Mouse (Mus musculus): ENCODE measurements around the gene Adamts17. TPM values are rescaled to one million over a fixed set of nuclear protein-coding genes. Genes with fewer than 3 reads are reported as not detected.

Gene Adamts17
- polyA plus RNA-seq, 2 experiments = 16.0 to 19.5 TPM

DNA sequence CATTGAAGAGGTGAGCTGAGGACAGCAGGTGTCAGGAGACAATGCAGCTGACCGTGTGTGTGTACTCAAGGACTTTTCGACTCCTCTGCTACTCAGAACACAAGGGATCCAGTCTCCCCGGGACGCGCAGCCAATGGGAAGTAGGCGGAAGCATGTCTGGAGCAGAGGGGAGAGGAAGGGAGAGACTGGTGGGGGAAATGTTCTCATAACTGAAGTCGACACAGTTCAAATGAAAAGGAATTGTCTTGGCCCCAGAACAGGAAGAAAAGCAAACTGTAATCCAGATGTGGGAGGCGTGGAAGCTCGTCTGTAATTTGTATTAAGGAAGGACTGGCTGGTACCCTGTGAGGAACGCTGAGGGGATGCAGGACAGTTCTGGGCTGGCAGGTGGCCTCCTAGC is 135.3 kb downstream of the Adamts17 start:
- Histone ChIP-seq H3K9me3 (ENCODE audit: control insufficient read depth, low read length) (no peaks in the 10 kb centered on the region), H3K4me3 (replicated peaks; ENCODE audit: low read length) (no peak overlapping the region), H3K36me3 (ENCODE audit: control insufficient read depth, insufficient read depth, low read length) (no peaks in the 10 kb centered on the region), H3K4me1 (ENCODE audit: control insufficient read depth, insufficient read depth, low read length) (peaks cover 12% of the 10 kb centered on the region), H3K27me3 (ENCODE audit: control insufficient read depth, insufficient read depth, low read length) (no peaks in the 10 kb centered on the region), H3K4me2 (replicated peaks; ENCODE audit: low read depth, low read length, severe bottlenecking) (no peak overlapping the region), H3K9ac (ENCODE audit: low read depth, low read length, severe bottlenecking) (no peak overlapping the region), H3K27ac (replicated peaks; ENCODE audit: low read depth, low read length) (no peak overlapping the region)
- no peak for DNase-seq (ENCODE audit: low spot score)
- TF ChIP-seq POLR2A (IDR thresholded peaks at IDR 0.05; ENCODE audit: borderline replicate concordance, extremely low read depth, insufficient read depth, insufficient read length) = no peak
- WGBS = 55% methylated on average over 10 of the region's 10 CpGs
- peak; percentile 53; the same call in 1 of the 2 replicates for ATAC-seq (ENCODE audit: low FRiP score, low read depth)

DNA sequence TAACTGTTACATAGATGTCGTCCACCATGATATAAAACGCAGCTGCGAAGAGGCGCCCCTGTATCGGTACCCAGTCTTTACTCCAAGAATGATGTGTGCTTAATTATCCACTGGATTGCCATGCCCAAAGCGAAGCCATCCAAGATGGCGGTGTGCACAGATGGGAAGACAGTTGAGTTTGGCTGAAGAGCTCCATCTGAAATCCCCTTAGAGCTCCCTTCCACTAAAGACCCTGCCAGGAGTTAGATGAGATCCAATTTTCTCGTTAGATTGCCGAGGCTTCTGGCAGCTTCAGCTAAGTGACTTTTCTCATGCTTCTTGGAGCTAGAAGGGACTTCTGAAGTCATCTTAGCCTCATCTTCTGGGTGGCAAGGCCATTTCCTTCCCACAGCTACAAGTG is 136.8 kb downstream of the Adamts17 start:
- Histone ChIP-seq H3K4me2 (replicated peaks; ENCODE audit: low read depth, low read length, severe bottlenecking) (no peak overlapping the region), H3K9me3 (ENCODE audit: control insufficient read depth, low read length) (no peaks in the 10 kb centered on the region), H3K4me3 (replicated peaks; ENCODE audit: low read length) (no peak overlapping the region), H3K4me1 (ENCODE audit: control insufficient read depth, insufficient read depth, low read length) (peaks cover 6% of the 10 kb centered on the region), H3K27ac (replicated peaks; ENCODE audit: low read depth, low read length) (no peak overlapping the region), H3K27me3 (ENCODE audit: control insufficient read depth, insufficient read depth, low read length) (no peaks in the 10 kb centered on the region), H3K9ac (ENCODE audit: low read depth, low read length, severe bottlenecking) (no peak overlapping the region), H3K36me3 (ENCODE audit: control insufficient read depth, insufficient read depth, low read length) (no peaks in the 10 kb centered on the region)
- WGBS = 94% methylated on average over 9 of the region's 9 CpGs
- DNase-seq (ENCODE audit: low spot score) = no peak
- TF ChIP-seq POLR2A (IDR thresholded peaks at IDR 0.05; ENCODE audit: borderline replicate concordance, extremely low read depth, insufficient read depth, insufficient read length) = no peak
- ATAC-seq (ENCODE audit: low FRiP score, low read depth) = no peak

DNA sequence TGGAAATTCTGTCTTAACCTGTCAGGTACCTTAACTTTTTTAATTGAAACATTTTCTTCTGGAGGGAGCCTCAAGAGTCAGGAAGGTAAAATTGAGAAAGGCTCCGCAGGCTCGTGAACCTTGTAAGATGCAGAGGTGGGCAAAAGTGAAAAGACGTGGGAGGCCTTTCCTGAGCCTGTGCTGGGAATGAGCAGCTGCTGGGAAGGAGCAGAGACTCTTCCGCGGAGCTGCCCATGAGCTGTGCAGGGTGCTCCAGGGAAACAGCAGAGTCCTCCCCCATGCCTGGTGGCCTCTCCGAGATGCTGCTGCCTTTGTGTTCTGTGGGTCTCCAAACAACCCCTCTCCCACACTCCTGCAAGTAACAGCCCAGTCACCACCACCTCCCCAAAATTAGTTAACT is 142.1 kb downstream of the Adamts17 start:
- WGBS = 61% methylated on average over 6 of the region's 6 CpGs
- TF ChIP-seq POLR2A (IDR thresholded peaks at IDR 0.05; ENCODE audit: borderline replicate concordance, extremely low read depth, insufficient read depth, insufficient read length) = no peak
- no peaks in the 10 kb centered on the region for H3K27me3 ChIP-seq (ENCODE audit: control insufficient read depth, insufficient read depth, low read length)
- H3K9ac ChIP-seq (ENCODE audit: low read depth, low read length, severe bottlenecking) = no peak overlapping the region
- H3K27ac ChIP-seq (replicated peaks; ENCODE audit: low read depth, low read length) = no peak overlapping the region
- H3K4me1 ChIP-seq (ENCODE audit: control insufficient read depth, insufficient read depth, low read length) = no peaks in the 10 kb centered on the region
- ATAC-seq (ENCODE audit: low FRiP score, low read depth) (no peak), DNase-seq (ENCODE audit: low spot score) (no peak)
- no peak overlapping the region for H3K4me3 ChIP-seq (replicated peaks; ENCODE audit: low read length)
- no peaks in the 10 kb centered on the region for H3K36me3 ChIP-seq (ENCODE audit: control insufficient read depth, insufficient read depth, low read length)
- peaks cover 4% of the 10 kb centered on the region; the same call in 1 of the 2 replicates for H3K9me3 ChIP-seq (ENCODE audit: control insufficient read depth, low read length)
- H3K4me2 ChIP-seq (replicated peaks; ENCODE audit: low read depth, low read length, severe bottlenecking) = no peak overlapping the region

DNA sequence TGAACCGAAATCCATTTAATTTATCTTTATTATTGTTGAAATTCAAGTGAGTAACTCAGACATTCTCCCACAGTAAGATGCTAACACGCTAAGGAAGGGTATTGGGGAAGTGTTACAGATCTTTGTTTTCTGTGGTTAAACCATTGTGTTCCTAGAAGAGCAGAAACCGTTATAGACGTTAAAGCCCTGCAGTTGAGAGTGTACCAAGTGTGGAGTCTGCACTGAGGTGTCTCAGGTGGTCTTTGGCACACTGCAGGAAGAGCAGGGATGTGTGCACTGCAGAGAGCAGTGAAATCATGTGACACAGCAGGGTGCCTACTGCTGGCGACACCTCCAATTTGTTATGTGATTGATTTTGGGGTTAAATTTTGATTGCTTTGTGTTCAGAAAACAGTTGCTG is 142.5 kb downstream of the Adamts17 start:
- WGBS = 74% methylated on average over 5 of the region's 5 CpGs
- ATAC-seq (ENCODE audit: low FRiP score, low read depth) = no peak
- no peak for TF ChIP-seq POLR2A (IDR thresholded peaks at IDR 0.05; ENCODE audit: borderline replicate concordance, extremely low read depth, insufficient read depth, insufficient read length)

DNA sequence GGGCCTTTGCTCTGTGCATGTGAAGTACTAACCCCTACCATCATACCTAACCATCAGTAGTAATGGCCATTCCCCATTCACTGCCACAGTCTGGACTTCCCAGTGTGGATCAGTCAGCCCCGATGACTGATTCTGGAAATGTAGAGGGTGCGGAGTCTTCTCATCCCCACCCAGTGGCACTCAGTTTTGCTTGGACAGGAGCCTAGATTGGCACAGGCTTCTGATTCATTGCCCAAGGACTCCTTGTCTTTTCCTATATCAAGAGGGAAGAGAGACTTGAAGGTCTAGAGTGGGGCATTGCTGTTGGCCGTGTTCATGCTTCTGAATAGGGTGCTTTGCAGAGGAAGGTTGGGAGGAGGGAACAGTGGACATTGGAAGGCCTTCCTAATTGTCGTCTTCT is 148.1 kb downstream of the Adamts17 start:
- no peaks in the 10 kb centered on the region for H3K27me3 ChIP-seq (ENCODE audit: control insufficient read depth, insufficient read depth, low read length)
- H3K27ac ChIP-seq (replicated peaks; ENCODE audit: low read depth, low read length) = no peak overlapping the region
- H3K9ac ChIP-seq (ENCODE audit: low read depth, low read length, severe bottlenecking) = no peak overlapping the region
- WGBS = 97% methylated on average over 4 of the region's 4 CpGs
- H3K4me1 ChIP-seq (ENCODE audit: control insufficient read depth, insufficient read depth, low read length) = no peaks in the 10 kb centered on the region
- H3K4me2 ChIP-seq (replicated peaks; ENCODE audit: low read depth, low read length, severe bottlenecking) = no peak overlapping the region
- no peaks in the 10 kb centered on the region for H3K36me3 ChIP-seq (ENCODE audit: control insufficient read depth, insufficient read depth, low read length)
- peaks cover 9% of the 10 kb centered on the region; the same call in 1 of the 2 replicates for H3K9me3 ChIP-seq (ENCODE audit: control insufficient read depth, low read length)
- no peak for TF ChIP-seq POLR2A (IDR thresholded peaks at IDR 0.05; ENCODE audit: borderline replicate concordance, extremely low read depth, insufficient read depth, insufficient read length)
- ATAC-seq (ENCODE audit: low FRiP score, low read depth) = no peak
- no peak overlapping the region for H3K4me3 ChIP-seq (replicated peaks; ENCODE audit: low read length)
- DNase-seq (ENCODE audit: low spot score) = no peak

More for the DNA sequence above, 142.5 kb downstream of the Adamts17 start:
- Histone ChIP-seq H3K9ac (ENCODE audit: low read depth, low read length, severe bottlenecking) (no peak overlapping the region), H3K27ac (replicated peaks; ENCODE audit: low read depth, low read length) (no peak overlapping the region), H3K36me3 (ENCODE audit: control insufficient read depth, insufficient read depth, low read length) (no peaks in the 10 kb centered on the region), H3K4me3 (replicated peaks; ENCODE audit: low read length) (no peak overlapping the region), H3K4me1 (ENCODE audit: control insufficient read depth, insufficient read depth, low read length) (no peaks in the 10 kb centered on the region), H3K4me2 (replicated peaks; ENCODE audit: low read depth, low read length, severe bottlenecking) (no peak overlapping the region), H3K9me3 (ENCODE audit: control insufficient read depth, low read length) (peaks cover 4% of the 10 kb centered on the region; the same call in 1 of the 2 replicates), H3K27me3 (ENCODE audit: control insufficient read depth, insufficient read depth, low read length) (no peaks in the 10 kb centered on the region)
- DNase-seq (ENCODE audit: low spot score) = no peak

DNA sequence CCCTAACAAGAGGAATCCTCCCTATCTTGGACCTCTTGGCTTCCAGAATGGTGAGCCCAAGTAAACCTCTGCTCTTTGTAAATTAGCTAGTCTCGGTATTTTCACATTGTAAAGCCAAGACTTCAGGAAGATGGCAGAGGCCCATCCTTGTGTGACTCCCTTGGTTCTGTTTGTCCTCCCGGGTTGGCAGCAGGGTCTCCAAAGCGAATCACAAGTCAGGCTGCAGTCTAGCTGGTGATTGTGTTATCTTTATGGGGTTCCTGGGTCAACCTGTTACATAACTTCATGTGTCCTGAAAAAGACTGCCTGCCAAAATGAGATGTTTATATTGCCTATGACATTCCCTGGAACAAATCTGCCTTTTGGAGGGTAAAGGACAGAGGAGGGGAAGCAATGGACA is 148.9 kb downstream of the Adamts17 start:
- no peak for ATAC-seq (ENCODE audit: low FRiP score, low read depth)
- no peak for TF ChIP-seq POLR2A (IDR thresholded peaks at IDR 0.05; ENCODE audit: borderline replicate concordance, extremely low read depth, insufficient read depth, insufficient read length)
- Histone ChIP-seq H3K9ac (ENCODE audit: low read depth, low read length, severe bottlenecking) (no peak overlapping the region), H3K27me3 (ENCODE audit: control insufficient read depth, insufficient read depth, low read length) (no peaks in the 10 kb centered on the region), H3K27ac (replicated peaks; ENCODE audit: low read depth, low read length) (no peak overlapping the region), H3K9me3 (ENCODE audit: control insufficient read depth, low read length) (peaks cover 9% of the 10 kb centered on the region; the same call in 1 of the 2 replicates), H3K36me3 (ENCODE audit: control insufficient read depth, insufficient read depth, low read length) (no peaks in the 10 kb centered on the region), H3K4me2 (replicated peaks; ENCODE audit: low read depth, low read length, severe bottlenecking) (no peak overlapping the region), H3K4me1 (ENCODE audit: control insufficient read depth, insufficient read depth, low read length) (no peaks in the 10 kb centered on the region), H3K4me3 (replicated peaks; ENCODE audit: low read length) (no peak overlapping the region)
- WGBS = 86% methylated on average over 3 of the region's 3 CpGs
- DNase-seq (ENCODE audit: low spot score) = no peak

Data from limb, embryonic 14.5 days (tissue).